Mouse (Mus musculus): ENCODE results near the gene Taok2. TPM values are rescaled to one million over a fixed set of nuclear protein-coding genes. Genes with fewer than 3 reads are reported as not detected.

Taok2 gene
- polyA plus RNA-seq, 1 experiment from 2014 or later, result 13.9 TPM

GRCm38 (mm10) chr7:126869780-126870519 lies 14.6 kb downstream of the Taok2 start:
- Histone ChIP-seq H3K27ac (replicated peaks) (no peak overlapping the region), H3K4me3 (ENCODE audit: low read depth, low read length) (no peak overlapping the region), H3K4me1 (replicated peaks; ENCODE audit: control insufficient read depth, insufficient read depth) (no peaks in the 10 kb centered on the region), H3K36me3 (ENCODE audit: control insufficient read depth, insufficient read depth, low read length) (peaks cover 56% of the 10 kb centered on the region), H3K4me2 (replicated peaks; ENCODE audit: low read depth) (no peak overlapping the region), H3K27me3 (ENCODE audit: control insufficient read depth, insufficient read depth, low read length) (no peaks in the 10 kb centered on the region), H3K9me3 (ENCODE audit: control insufficient read depth, low read length) (no peaks in the 10 kb centered on the region), H3K9ac (ENCODE audit: low read length) (no peak overlapping the region)
- TF ChIP-seq CTCF (IDR thresholded peaks at IDR 0.05; ENCODE audit: low read depth) (no peak), EP300 (optimal IDR thresholded peaks at IDR 0.05) (no peak)
- DNase-seq (ENCODE audit: low spot score) (no peak), ATAC-seq (ENCODE audit: low FRiP score, low TSS enrichment) (no peak)
- 92% methylated on average over 23 of the region's 23 CpGs for WGBS

GRCm38 (mm10) chr7:126868003-126868402 lies 16.5 kb downstream of the Taok2 start:
- no peak for ATAC-seq (ENCODE audit: low FRiP score, low TSS enrichment)
- no peak for TF ChIP-seq EP300 (optimal IDR thresholded peaks at IDR 0.05)
- TF ChIP-seq CTCF (IDR thresholded peaks at IDR 0.05; ENCODE audit: low read depth), result no peak

GRCm38 (mm10) chr7:126867534-126867933 lies 17.0 kb downstream of the Taok2 start:
- Histone ChIP-seq H3K4me3 (ENCODE audit: low read depth, low read length) (no peak overlapping the region), H3K4me2 (replicated peaks; ENCODE audit: low read depth) (no peak overlapping the region), H3K36me3 (ENCODE audit: control insufficient read depth, insufficient read depth, low read length) (peaks cover 41% of the 10 kb centered on the region), H3K9ac (ENCODE audit: low read length) (no peak overlapping the region), H3K27ac (replicated peaks) (no peak overlapping the region), H3K9me3 (ENCODE audit: control insufficient read depth, low read length) (no peaks in the 10 kb centered on the region), H3K27me3 (ENCODE audit: control insufficient read depth, insufficient read depth, low read length) (no peaks in the 10 kb centered on the region), H3K4me1 (replicated peaks; ENCODE audit: control insufficient read depth, insufficient read depth) (peaks cover 5% of the 10 kb centered on the region; the same call in 1 of the 2 replicates)
- TF ChIP-seq CTCF (IDR thresholded peaks at IDR 0.05; ENCODE audit: low read depth) (no peak), EP300 (optimal IDR thresholded peaks at IDR 0.05) (no peak)
- WGBS, result 88% methylated on average over 2 of the region's 2 CpGs
- DNase-seq (ENCODE audit: low spot score) (no peak), ATAC-seq (ENCODE audit: low FRiP score, low TSS enrichment) (no peak)

More at GRCm38 (mm10) chr7:126868003-126868402, 16.5 kb downstream of the Taok2 start:
- no peak overlapping the region for H3K27ac ChIP-seq (replicated peaks)
- 75% methylated on average over 12 of the region's 12 CpGs for WGBS
- H3K27me3 ChIP-seq (ENCODE audit: control insufficient read depth, insufficient read depth, low read length), result no peaks in the 10 kb centered on the region
- H3K9me3 ChIP-seq (ENCODE audit: control insufficient read depth, low read length), result no peaks in the 10 kb centered on the region
- no peak overlapping the region for H3K9ac ChIP-seq (ENCODE audit: low read length)
- H3K4me3 ChIP-seq (ENCODE audit: low read depth, low read length), result no peak overlapping the region
- peaks cover 4% of the 10 kb centered on the region; the same call in 1 of the 2 replicates for H3K4me1 ChIP-seq (replicated peaks; ENCODE audit: control insufficient read depth, insufficient read depth)
- H3K4me2 ChIP-seq (replicated peaks; ENCODE audit: low read depth), result no peak overlapping the region
- DNase-seq (ENCODE audit: low spot score), result no peak
- H3K36me3 ChIP-seq (ENCODE audit: control insufficient read depth, insufficient read depth, low read length), result peaks cover 45% of the 10 kb centered on the region

- H3K27me3 ChIP-seq (ENCODE audit: control insufficient read depth, insufficient read depth, low read length), result no peaks in the 10 kb centered on the region
- H3K27ac ChIP-seq (replicated peaks), result no peak overlapping the region
- H3K4me1 ChIP-seq (replicated peaks; ENCODE audit: control insufficient read depth, insufficient read depth), result peaks cover 5% of the 10 kb centered on the region; the same call in 1 of the 2 replicates
- H3K36me3 ChIP-seq (ENCODE audit: control insufficient read depth, insufficient read depth, low read length), result peaks cover 14% of the 10 kb centered on the region
- peak overlapping the region; percentile 55; the same call in 1 of the 2 replicates for H3K4me2 ChIP-seq (replicated peaks; ENCODE audit: low read depth)
- 55% methylated on average over 6 of the region's 6 CpGs for WGBS
- no peak overlapping the region for H3K9ac ChIP-seq (ENCODE audit: low read length)
- ATAC-seq (ENCODE audit: low FRiP score, low TSS enrichment) (no peak), DNase-seq (ENCODE audit: low spot score) (no peak)
- H3K9me3 ChIP-seq (ENCODE audit: control insufficient read depth, low read length), result no peaks in the 10 kb centered on the region
- no peak overlapping the region for H3K4me3 ChIP-seq (ENCODE audit: low read depth, low read length)
- TF ChIP-seq EP300 (optimal IDR thresholded peaks at IDR 0.05) (no peak), CTCF (IDR thresholded peaks at IDR 0.05; ENCODE audit: low read depth) (no peak)
These were observed 20.7 kb downstream of the Taok2 start for GRCm38 (mm10) chr7:126863791-126864190.

GRCm38 (mm10) chr7:126862147-126862784 lies 22.2 kb downstream of the Taok2 start, which contains the start of gene Ino80e:
Gene Ino80e (minus strand): TSS chr7:126862377.
- TF ChIP-seq EP300 (optimal IDR thresholded peaks at IDR 0.05) (no peak), CTCF (IDR thresholded peaks at IDR 0.05; ENCODE audit: low read depth) (peak; percentile 30; the same call in 1 of the 2 replicates)
- Histone ChIP-seq H3K27ac (replicated peaks) (peak within 1 kb of the TSS; percentile 35), H3K9me3 (ENCODE audit: control insufficient read depth, low read length) (no peaks in the 10 kb centered on the region), H3K4me2 (replicated peaks; ENCODE audit: low read depth) (peak within 1 kb of the TSS; percentile 55), H3K4me3 (ENCODE audit: low read depth, low read length) (peak within 1 kb of the TSS; percentile 67), H3K4me1 (replicated peaks; ENCODE audit: control insufficient read depth, insufficient read depth) (peaks cover 5% of the 10 kb centered on the region; the same call in 1 of the 2 replicates), H3K9ac (ENCODE audit: low read length) (peak within 1 kb of the TSS; percentile 65), H3K27me3 (ENCODE audit: control insufficient read depth, insufficient read depth, low read length) (no peaks in the 10 kb centered on the region), H3K36me3 (ENCODE audit: control insufficient read depth, insufficient read depth, low read length) (peaks cover 10% of the 10 kb centered on the region)
- under 1% methylated on average over 41 of the region's 41 CpGs for WGBS
- peak; percentile 74 for ATAC-seq (ENCODE audit: low FRiP score, low TSS enrichment)
- DNase-seq (ENCODE audit: low spot score), result peak; percentile 94
